Mouse (Mus musculus) CH12.LX (cell line): ENCODE results near the gene Lrch1.

Experiments
- EP300 ChIP-seq: IDR thresholded peaks from 2 replicates; pipeline ENCODE4 v1.6.1; 2011; ENCODE audit warnings: low read length, improper control_type of control experiment
- MEF2A ChIP-seq: IDR thresholded peaks from 2 replicates; pipeline ENCODE4 v1.6.1; 2014; ENCODE audit warnings: low read depth, mild to moderate bottlenecking, inconsistent platforms, low read length, improper control_type of control experiment, borderline replicate concordance
- USF2 ChIP-seq: conservative IDR thresholded peaks from 2 replicates; pipeline ENCODE4 v1.6.1; 2011; ENCODE audit warnings: low read depth, low read length, improper control_type of control experiment

DNA sequence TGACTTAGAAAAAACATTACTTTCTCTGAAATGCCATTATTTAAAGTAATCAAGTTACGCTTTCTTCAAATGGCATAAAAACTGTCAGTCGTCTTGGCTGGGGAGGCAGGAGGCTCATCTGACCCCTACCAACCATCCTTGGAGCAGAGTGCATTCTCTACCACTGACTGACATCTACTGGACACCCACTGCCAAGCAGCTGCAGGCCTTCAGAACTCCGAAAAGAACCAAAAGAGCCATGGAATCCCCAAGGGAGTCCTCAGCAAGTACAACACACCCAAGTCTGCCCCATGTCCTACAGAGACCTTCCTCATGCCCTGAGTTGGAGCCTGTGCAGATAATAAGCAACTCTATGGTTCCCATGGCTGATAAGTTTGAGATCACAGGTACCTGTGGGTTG, 224.1 kb downstream of the Lrch1 start:
- TF ChIP-seq USF2 (no peak), EP300 (no peak), MEF2A (no peak)
